Mouse (Mus musculus) effector memory CD4-positive, alpha-beta T cell, adult 7 months (primary cell): ENCODE data around the gene Cideb. TPM values are rescaled to one million over a fixed set of nuclear protein-coding genes. Genes with fewer than 3 reads are reported as not detected.

Experiments
- polyA plus RNA-seq: library from polyadenylated mRNA; unstranded; fragments of 100-300 nt; shearing (Covaris generic); gene quantifications from one replicate; pipeline ENCODE4 v1.2.1, GENCODE M21; 2017

The Cideb gene
- not detected for polyA plus RNA-seq

DNA sequence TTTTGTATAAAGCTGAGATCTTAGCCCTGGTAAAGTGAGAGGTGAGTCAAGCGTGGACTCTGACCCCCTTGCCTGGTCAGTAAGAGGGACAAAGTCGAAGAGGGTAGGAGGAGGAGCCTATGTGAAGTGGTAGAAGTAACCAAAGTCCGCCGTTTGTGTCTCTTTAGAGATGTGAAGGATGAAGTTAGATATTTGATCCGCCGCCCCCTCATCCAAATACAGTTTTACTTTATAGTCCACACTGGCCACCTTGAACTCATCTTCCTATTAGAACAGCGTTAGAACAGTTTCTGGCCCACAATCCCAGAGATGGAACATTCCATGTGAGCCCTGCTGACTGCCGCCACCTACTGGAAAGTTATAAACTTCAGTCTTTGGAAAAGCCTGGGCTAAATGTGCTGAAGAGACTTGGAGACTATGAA is at the start of gene Cideb:
Gene Cideb, minus strand, starts transcription at position 96 of the 422 bp plus-strand sequence.

DNA sequence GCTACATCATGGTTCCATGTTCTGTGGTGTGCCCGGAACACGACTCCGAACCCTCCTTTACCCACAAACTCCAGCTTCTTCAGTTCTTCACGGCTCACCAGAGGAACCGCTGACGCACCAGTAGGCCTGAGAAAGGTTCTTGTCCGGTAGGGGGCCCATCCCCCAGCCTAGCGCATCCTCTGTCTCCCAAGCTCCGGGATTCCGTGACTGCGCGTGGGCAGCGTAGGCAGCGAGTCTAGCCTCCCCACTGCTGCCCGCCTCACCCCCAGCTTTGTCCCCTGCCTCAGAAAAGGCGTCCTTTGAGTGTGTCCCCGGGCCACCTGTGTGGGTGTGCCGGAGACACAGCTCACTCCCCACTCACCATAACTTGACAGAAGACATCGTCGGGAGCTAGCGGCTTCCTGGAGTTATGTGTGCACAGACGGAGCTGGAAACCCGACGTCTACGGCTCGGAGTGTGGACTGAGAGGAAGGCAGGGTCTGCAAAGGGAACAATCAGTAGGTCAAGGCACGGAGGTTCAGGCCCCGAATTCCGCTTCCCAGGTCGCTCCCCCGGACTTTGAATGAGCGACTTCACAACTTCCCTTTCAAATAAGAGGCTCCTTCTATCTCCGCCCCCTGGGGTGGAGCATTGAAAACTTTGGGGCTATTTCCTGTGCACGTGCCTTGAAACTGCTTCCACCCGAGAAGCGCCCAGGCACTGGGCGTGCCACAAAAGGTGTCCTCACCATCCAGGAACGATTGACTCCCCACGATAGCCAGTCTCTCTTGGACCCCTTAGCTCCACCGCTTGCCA is 30.2 kb upstream of the Cideb start, which contains the start of gene Ripk3:
Gene Ripk3, minus strand, starts transcription at position 610 of the 795 bp plus-strand sequence.

DNA sequence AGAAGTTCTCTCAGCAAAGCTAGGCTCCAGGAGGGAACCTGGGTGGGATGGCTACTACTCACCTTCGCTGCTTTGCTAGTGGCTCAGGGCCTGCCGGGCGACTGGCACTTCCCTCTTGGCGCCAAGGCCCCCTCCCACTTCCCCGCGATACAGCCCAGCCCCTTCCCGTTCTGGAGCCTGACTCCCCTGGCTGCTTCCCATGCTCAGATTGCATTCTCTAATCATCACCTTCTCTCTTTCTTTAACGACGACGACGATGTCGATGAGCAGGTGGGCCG is 25.6 kb upstream of the Cideb start, which contains the start of gene Adcy4:
Gene Adcy4, minus strand, starts transcription at position 138 of the 278 bp plus-strand sequence.

DNA sequence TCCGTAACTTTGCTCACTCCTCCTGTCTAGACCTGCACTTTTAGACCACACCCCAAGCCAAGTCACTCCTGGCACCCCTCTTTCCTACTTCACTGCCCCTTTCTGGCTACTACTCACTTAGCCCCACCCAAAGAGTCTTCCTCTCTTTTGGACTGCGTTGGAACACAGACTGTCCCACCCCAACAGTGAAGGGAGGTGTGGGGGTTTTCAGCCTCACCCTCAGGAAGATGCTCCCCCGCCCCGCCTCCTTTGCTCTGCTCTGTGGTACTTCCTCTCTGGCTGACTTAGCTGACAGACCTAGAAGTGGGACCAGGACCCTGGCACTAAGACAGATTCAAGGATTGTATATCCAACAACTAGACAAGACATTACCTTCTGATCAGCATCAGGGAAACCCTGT is 7.4 kb upstream of the Cideb start, which contains the start of gene Ltb4r1:
Gene Ltb4r1, plus strand, starts transcription at position 267 of the 400 bp plus-strand sequence.

DNA sequence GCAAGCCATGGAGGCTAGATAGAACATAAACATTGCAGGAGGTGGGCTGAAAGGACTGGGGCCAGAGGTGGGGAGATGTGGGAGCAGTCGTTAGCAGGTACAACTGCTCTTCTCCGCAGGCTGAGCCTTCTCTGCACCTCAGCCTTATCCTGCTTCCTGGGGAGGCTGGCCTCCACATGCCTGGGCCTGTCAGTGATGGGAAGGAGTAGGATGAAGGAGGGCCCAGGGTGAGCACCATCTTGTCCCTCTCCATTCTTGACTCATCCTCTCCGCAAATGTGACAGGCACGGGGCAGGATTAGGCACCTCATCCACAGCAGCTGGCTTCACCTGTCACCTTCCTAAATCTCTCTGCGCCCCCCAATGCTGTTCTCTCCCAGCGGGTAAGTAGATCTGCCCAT is 2.9 kb upstream of the Cideb start, which contains the start of gene Ltb4r2:
Gene Ltb4r2, plus strand, starts transcription at position 266 of the 400 bp plus-strand sequence.

DNA sequence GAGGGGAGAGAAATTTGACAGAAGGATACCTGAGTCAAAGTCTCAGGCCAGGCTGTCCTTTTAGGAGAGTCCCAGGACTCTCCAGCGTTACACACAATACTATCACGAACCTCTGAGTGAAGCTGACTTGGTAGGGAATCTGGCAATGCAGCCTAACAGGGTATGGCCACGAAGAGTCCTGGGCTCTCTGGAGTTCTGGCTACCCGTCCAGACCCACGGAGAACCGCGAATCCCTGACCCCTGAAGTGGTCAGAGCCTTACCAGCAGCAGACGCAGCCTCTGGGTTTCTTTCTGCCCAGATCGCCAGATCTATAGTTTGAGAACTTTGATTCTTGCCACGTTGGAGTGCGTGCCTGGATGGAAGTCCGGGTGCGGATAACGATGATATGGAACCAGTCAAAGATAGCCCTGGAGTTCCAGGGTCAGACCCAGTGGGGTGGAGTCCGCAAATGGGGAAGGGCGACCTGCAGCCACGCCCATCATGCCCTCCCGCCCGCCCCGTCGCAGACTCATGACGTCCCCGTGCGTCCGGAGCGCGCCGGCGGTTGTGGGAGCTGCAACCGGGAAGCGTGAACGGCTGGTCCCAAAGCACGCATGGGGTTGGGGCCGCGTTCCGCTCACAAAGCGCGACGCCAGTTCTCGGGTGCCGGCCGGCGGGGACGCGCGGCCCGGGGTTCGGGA is 12.9 kb downstream of the Cideb start, which contains the start of the genes Dhrs1 and Nop9:
Gene Dhrs1, minus strand, starts transcription at position 511 of the 681 bp plus-strand sequence.
Gene Nop9, plus strand, starts transcription at position 514 of the 681 bp plus-strand sequence.

DNA sequence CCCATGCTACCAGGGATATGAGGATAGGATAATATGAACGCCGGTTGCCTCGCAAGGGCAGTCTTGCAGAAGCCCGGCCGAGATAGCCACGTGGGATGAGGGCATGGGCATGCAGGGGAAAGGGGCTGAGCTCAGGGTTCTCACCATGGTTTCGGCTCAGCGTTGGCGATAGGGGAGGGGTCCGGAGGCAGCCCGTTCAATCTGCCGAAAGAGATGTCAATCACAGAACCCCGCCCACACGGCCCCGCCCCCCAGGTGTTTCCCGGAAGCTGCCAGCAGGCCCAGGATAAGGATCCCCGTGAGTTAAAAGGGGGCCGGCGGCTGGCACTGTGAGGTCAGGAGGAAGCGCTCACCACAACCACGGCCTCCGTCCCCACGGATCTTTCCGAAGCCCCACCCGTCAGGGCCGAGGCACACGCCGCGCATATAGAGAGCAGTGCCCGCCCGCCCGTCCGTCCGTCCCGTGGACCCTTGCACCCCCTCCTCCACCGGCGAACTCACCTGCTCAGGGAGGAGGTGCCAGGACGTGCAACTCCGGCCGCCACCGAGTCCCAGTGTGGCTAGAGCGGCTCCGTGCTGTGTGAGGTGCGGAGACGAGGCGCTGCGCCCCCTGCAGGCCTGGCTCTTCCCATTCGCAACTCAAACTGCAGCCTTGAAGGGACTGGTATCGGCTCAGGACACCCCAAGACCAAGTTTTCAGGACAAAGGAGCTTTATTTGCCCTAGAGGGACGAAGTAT is 36.4 kb downstream of the Cideb start, which contains the start of gene Rabggta:
Gene Rabggta, minus strand, starts transcription at position 564 of the 738 bp plus-strand sequence.

GRCm38 (mm10) chr14:55713729-55714122 is 44.5 kb downstream of the Cideb start, which contains the start of gene Tgm1:
Gene Tgm1, minus strand, starts transcription at chr14:55713926.

Other genes starting within 250 kb of the Cideb start
- gene Cpne6, start 248.0 kb downstream of the Cideb start, polyA plus RNA-seq, result 0.40 TPM
- 0.23 TPM for gene Nrl, start 233.5 kb downstream of the Cideb start, polyA plus RNA-seq
- 7.2 TPM for gene Pck2, start 218.2 kb downstream of the Cideb start, polyA plus RNA-seq
- 110 TPM for gene Dcaf11, start 198.5 kb downstream of the Cideb start, polyA plus RNA-seq
- 4.5 TPM for gene A730061H03Rik, start 198.1 kb downstream of the Cideb start, polyA plus RNA-seq
- not detected for gene Fitm1, start 182.8 kb downstream of the Cideb start, polyA plus RNA-seq
- 748 TPM for gene Psme1, start 180.3 kb downstream of the Cideb start, polyA plus RNA-seq
- 15.3 TPM for gene Emc9, start 173.2 kb downstream of the Cideb start, polyA plus RNA-seq
- 573 TPM for gene Psme2, start 167.3 kb downstream of the Cideb start, polyA plus RNA-seq
- gene Rnf31, start 166.8 kb downstream of the Cideb start, polyA plus RNA-seq, result 49.5 TPM
- gene Irf9, start 154.9 kb downstream of the Cideb start, polyA plus RNA-seq, result 49.4 TPM
- gene Rec8, start 140.4 kb downstream of the Cideb start, polyA plus RNA-seq, result 0.50 TPM
- gene Ipo4, start 122.5 kb downstream of the Cideb start, polyA plus RNA-seq, result 49.8 TPM
- gene Gm49378, start 120.6 kb downstream of the Cideb start, polyA plus RNA-seq, result 2.1 TPM
- 74.7 TPM for gene Tm9sf1, start 114.7 kb downstream of the Cideb start, polyA plus RNA-seq
- gene Tssk4, start 108.3 kb downstream of the Cideb start, polyA plus RNA-seq, result 0.51 TPM
- gene Mdp1, start 98.0 kb downstream of the Cideb start, polyA plus RNA-seq, result 44.7 TPM
- gene Gmpr2, start 86.5 kb downstream of the Cideb start, polyA plus RNA-seq, result 33.1 TPM
- gene Nedd8, start 86.3 kb downstream of the Cideb start, polyA plus RNA-seq, result 239 TPM
- 189 TPM for gene Tinf2, start 76.6 kb downstream of the Cideb start, polyA plus RNA-seq
- gene Tgm1, start 44.5 kb downstream of the Cideb start, polyA plus RNA-seq, result not detected
- gene Rabggta, start 36.2 kb downstream of the Cideb start, polyA plus RNA-seq, result 85.5 TPM
- gene Dhrs1, start 12.8 kb downstream of the Cideb start, polyA plus RNA-seq, result 23.0 TPM
- gene Nop9, start 12.8 kb downstream of the Cideb start, polyA plus RNA-seq, result 49.5 TPM
- gene Ltb4r2, start 3.0 kb upstream of the Cideb start, polyA plus RNA-seq, result 0.21 TPM
- gene Ltb4r1, start 7.5 kb upstream of the Cideb start, polyA plus RNA-seq, result not detected
- not detected for gene Adcy4, start 25.6 kb upstream of the Cideb start, polyA plus RNA-seq
- gene Ripk3, start 30.4 kb upstream of the Cideb start, polyA plus RNA-seq, result 74.2 TPM
- 0.37 TPM for gene Nfatc4, start 64.7 kb upstream of the Cideb start, polyA plus RNA-seq
- gene Nynrin, start 95.6 kb upstream of the Cideb start, polyA plus RNA-seq, result 0.21 TPM
- gene Cbln3, start 125.9 kb upstream of the Cideb start, polyA plus RNA-seq, result 0.18 TPM
- 104 TPM for gene Khnyn, start 126.5 kb upstream of the Cideb start, polyA plus RNA-seq
- 35.6 TPM for gene Sdr39u1, start 141.8 kb upstream of the Cideb start, polyA plus RNA-seq
- not detected for gene Cma1, start 186.2 kb upstream of the Cideb start, polyA plus RNA-seq
- gene Cma2, start 192.5 kb upstream of the Cideb start, polyA plus RNA-seq, result not detected